Mouse (Mus musculus) mouse trophoblast stem cell (cell line): ENCODE measurements at regions not wholly inside any gene's neighbourhood (a gene's known extent, or its start where the extent isn't known, plus 50 kb on each side); places are given as distances from the start of the nearest gene placed in this dataset.
"Not testable (repeated sequence)": the region's sequence is repeated elsewhere in the genome, so short reads cannot be mapped to it uniquely, and the experiment has no call there.

Experiments used
- in situ Hi-C, 2 experiments: fragments of 300-500 bp; cut with MseI, MboI; formaldehyde crosslinking; loops; 2 replicates in 1 of 2; 3 replicates in 1 of 2; pipeline ENCODE4 v1.15.1; 2025

- in situ Hi-C loops = no loop called here
Measured at GRCm38 (mm10) chr16:51169294-51169693, 578.3 kb upstream of the Ccdc54 start.

GRCm38 (mm10) chr16:51160768-51161167 lies 569.8 kb upstream of the Ccdc54 start:
- in situ Hi-C loops = no loop called here

GRCm38 (mm10) chr16:51138575-51138974 lies 547.6 kb upstream of the Ccdc54 start:
- in situ Hi-C loops = no loop called here

GRCm38 (mm10) chr16:51119835-51120234 lies 528.9 kb upstream of the Ccdc54 start:
- in situ Hi-C loops = no loop called here

GRCm38 (mm10) chr16:51118365-51118764 lies 527.4 kb upstream of the Ccdc54 start:
- in situ Hi-C loops = no loop called here

GRCm38 (mm10) chr16:51117836-51118235 lies 526.9 kb upstream of the Ccdc54 start:
- in situ Hi-C loops = no loop called here

- in situ Hi-C loops = no loop called here
Measured at GRCm38 (mm10) chr16:51109864-51110263, 518.9 kb upstream of the Ccdc54 start.

- in situ Hi-C loops = no loop called here
Measured at GRCm38 (mm10) chr16:51107421-51107820, 516.5 kb upstream of the Ccdc54 start.

GRCm38 (mm10) chr16:51086556-51086955 lies 495.6 kb upstream of the Ccdc54 start:
- in situ Hi-C loops = no loop called here

GRCm38 (mm10) chr16:51080146-51080545 lies 489.2 kb upstream of the Ccdc54 start:
- in situ Hi-C loops = no loop called here

- in situ Hi-C loops = no loop called here
Measured at GRCm38 (mm10) chr16:51048650-51049049, 457.7 kb upstream of the Ccdc54 start.

GRCm38 (mm10) chr16:51048169-51048568 lies 457.2 kb upstream of the Ccdc54 start:
- in situ Hi-C loops = no loop called here

GRCm38 (mm10) chr16:51041311-51041710 lies 450.4 kb upstream of the Ccdc54 start:
- in situ Hi-C loops = no loop called here

- in situ Hi-C loops = no loop called here
Measured at GRCm38 (mm10) chr16:51002876-51003275, 411.9 kb upstream of the Ccdc54 start.

- in situ Hi-C loops = no loop called here
Measured at GRCm38 (mm10) chr16:50964395-50964794, 373.4 kb upstream of the Ccdc54 start.

- in situ Hi-C loops = no loop called here
Measured at GRCm38 (mm10) chr16:50944091-50944490, 353.1 kb upstream of the Ccdc54 start.

GRCm38 (mm10) chr16:50943581-50943980 lies 352.6 kb upstream of the Ccdc54 start:
- in situ Hi-C loops = not testable (repeated sequence)

- in situ Hi-C loops = no loop called here
Measured at GRCm38 (mm10) chr16:50942291-50942690, 351.3 kb upstream of the Ccdc54 start.

GRCm38 (mm10) chr16:50939316-50939715 lies 348.4 kb upstream of the Ccdc54 start:
- in situ Hi-C loops = no loop called here

GRCm38 (mm10) chr16:50907732-50908131 lies 316.8 kb upstream of the Ccdc54 start:
- in situ Hi-C loops = no loop called here

GRCm38 (mm10) chr16:50899151-50899550 lies 308.2 kb upstream of the Ccdc54 start:
- in situ Hi-C loops = no loop called here

GRCm38 (mm10) chr16:50877926-50878325 lies 287.0 kb upstream of the Ccdc54 start:
- in situ Hi-C loops = no loop called here

GRCm38 (mm10) chr16:50871318-50871717 lies 280.4 kb upstream of the Ccdc54 start:
- in situ Hi-C loops = no loop called here

- in situ Hi-C loops = no loop called here
Measured at GRCm38 (mm10) chr16:50863565-50863964, 272.6 kb upstream of the Ccdc54 start.

GRCm38 (mm10) chr16:50859513-50859912 lies 268.6 kb upstream of the Ccdc54 start:
- in situ Hi-C loops = no loop called here
